Mouse (Mus musculus) liver, embryonic 13.5 days (tissue): ENCODE measurements around the gene Apod. TPM values are rescaled to one million over a fixed set of nuclear protein-coding genes. Genes with fewer than 3 reads are reported as not detected.

Experiments
- ATAC-seq: fragments of 200-750 bp; cut with Nextera tagmentation; 2 replicates; pipeline ENCODE4 v1.8.0; 2017; ENCODE audit warnings: low read depth, mild to moderate bottlenecking, moderate number of reproducible peaks, moderate library complexity
- DNase-seq: peaks from one replicate; pipeline ENCODE4 v3.0.0; 2022
- H3K27ac ChIP-seq: fragments of 300-500 bp; sonication (generic); 2 replicates; pipeline ENCODE4 v1.5.1; 2015; ENCODE audit warnings: moderate library complexity, mild to moderate bottlenecking, inconsistent platforms
- H3K27me3 ChIP-seq: fragments of 300-500 bp; sonication (generic); 2 replicates; pipeline ENCODE4 v1.6.1; 2015; ENCODE audit warnings: mild to moderate bottlenecking, inconsistent platforms
- H3K36me3 ChIP-seq: fragments of 300-500 bp; sonication (generic); 2 replicates; pipeline ENCODE4 v1.6.1; 2015; ENCODE audit warnings: mild to moderate bottlenecking, inconsistent platforms
- H3K4me1 ChIP-seq: fragments of 300-500 bp; sonication (generic); replicated peaks from 2 replicates; pipeline ENCODE4 v1.6.1; 2015; ENCODE audit warnings: inconsistent platforms
- H3K4me2 ChIP-seq: fragments of 300-500 bp; sonication (generic); 2 replicates; pipeline ENCODE4 v1.6.1; 2015; ENCODE audit warnings: inconsistent platforms, mild to moderate bottlenecking, moderate library complexity
- H3K4me3 ChIP-seq: fragments of 300-500 bp; sonication (generic); replicated peaks from 2 replicates; pipeline ENCODE4 v1.5.1; 2015; ENCODE audit warnings: mild to moderate bottlenecking, inconsistent platforms
- H3K9ac ChIP-seq: fragments of 300-500 bp; sonication (generic); 2 replicates; pipeline ENCODE4 v1.6.1; 2015; ENCODE audit warnings: mild to moderate bottlenecking, inconsistent platforms
- H3K9me3 ChIP-seq: fragments of 300-500 bp; sonication (generic); replicated peaks from 2 replicates; pipeline ENCODE4 v1.6.1; 2016; ENCODE audit warnings: inconsistent platforms
- WGBS: fragments of 180-500 bp; shearing (Covaris S2); methylation state at CpG from one replicate; pipeline ENCODE4 v1.1.7; 2015; ENCODE audit not compliant: insufficient replicate concordance; 5-methylcytosine and 5-hydroxymethylcytosine counted together
- polyA plus RNA-seq: library from polyadenylated mRNA; unstranded; fragments of >200 nt; fragmentation: Nextera tagmentation; extraction: Ambion mirVana; gene quantifications from 2 replicates; pipeline ENCODE4 v1.2.1, GENCODE M21; 2015

Gene Apod
- 0.14 TPM in 1 of 2 replicates, not detected in the other for polyA plus RNA-seq

GRCm38 (mm10) chr16:31314497-31315233 lies at the start of gene Apod:
Gene Apod, minus strand, starts transcription at chr16:31314808.
- Histone ChIP-seq H3K36me3 (no peaks in the 10 kb centered on the region), H3K9ac (no peak within 1 kb of the TSS), H3K27ac (no peak within 1 kb of the TSS), H3K27me3 (no peaks in the 10 kb centered on the region), H3K9me3 (no peaks in the 10 kb centered on the region), H3K4me2 (no peak within 1 kb of the TSS), H3K4me1 (no peaks in the 10 kb centered on the region), H3K4me3 (no peak within 1 kb of the TSS)
- DNase-seq (no peak), ATAC-seq (no peak)
- 62% methylated on average over 9 of the region's 9 CpGs for WGBS

- H3K36me3 ChIP-seq = no peaks in the 10 kb centered on the region
- H3K27me3 ChIP-seq = no peaks in the 10 kb centered on the region
- no peak overlapping the region for H3K9ac ChIP-seq
- WGBS = 42% methylated on average over 11 of the region's 11 CpGs
- no peaks in the 10 kb centered on the region for H3K9me3 ChIP-seq
- 0 out of 2 replicates have a peak overlapping the region, but pooled peaks have one; percentile 17 for H3K4me2 ChIP-seq
- no peak overlapping the region for H3K4me3 ChIP-seq
- H3K27ac ChIP-seq = no peak overlapping the region
- ATAC-seq (peak; percentile 60; the same call in 1 of the 2 replicates), DNase-seq (peak; percentile 31)
- H3K4me1 ChIP-seq = peaks cover 32% of the 10 kb centered on the region
Observed at GRCm38 (mm10) chr16:31363685-31364436, 49.3 kb upstream of the Apod start.

GRCm38 (mm10) chr16:31359542-31359941 lies 44.9 kb upstream of the Apod start:
- no peak overlapping the region for H3K27ac ChIP-seq
- H3K4me2 ChIP-seq = peak overlapping the region; percentile 54; the same call in 1 of the 2 replicates
- no peak for ATAC-seq

GRCm38 (mm10) chr16:31358991-31359390 lies 44.4 kb upstream of the Apod start:
- WGBS = 26% methylated on average over 9 of the region's 9 CpGs
- Histone ChIP-seq H3K9ac (peak overlapping the region; percentile 5; the same call in 1 of the 2 replicates), H3K4me2 (peak overlapping the region; percentile 54), H3K4me3 (peak overlapping the region; percentile 25), H3K27ac (no peak overlapping the region), H3K27me3 (no peaks in the 10 kb centered on the region), H3K36me3 (no peaks in the 10 kb centered on the region), H3K9me3 (no peaks in the 10 kb centered on the region), H3K4me1 (peaks cover 26% of the 10 kb centered on the region)
- DNase-seq (peak; percentile 35), ATAC-seq (peak; percentile 61; the same call in 1 of the 2 replicates)

More at GRCm38 (mm10) chr16:31359542-31359941, 44.9 kb upstream of the Apod start:
- H3K27me3 ChIP-seq = no peaks in the 10 kb centered on the region
- H3K4me3 ChIP-seq = no peak overlapping the region
- H3K36me3 ChIP-seq = no peaks in the 10 kb centered on the region
- WGBS = 43% methylated on average over 5 of the region's 5 CpGs
- H3K9ac ChIP-seq = no peak overlapping the region
- H3K4me1 ChIP-seq = peaks cover 29% of the 10 kb centered on the region
- no peak for DNase-seq
- no peaks in the 10 kb centered on the region for H3K9me3 ChIP-seq

- WGBS = 21% methylated on average over 15 of the region's 15 CpGs
- H3K36me3 ChIP-seq = no peaks in the 10 kb centered on the region
- H3K4me1 ChIP-seq = peaks cover 21% of the 10 kb centered on the region
- no peak overlapping the region for H3K27ac ChIP-seq
- peak overlapping the region; percentile 5; the same call in 1 of the 2 replicates for H3K9ac ChIP-seq
- peak overlapping the region; percentile 54 for H3K4me2 ChIP-seq
- H3K27me3 ChIP-seq = no peaks in the 10 kb centered on the region
- no peaks in the 10 kb centered on the region for H3K9me3 ChIP-seq
- DNase-seq = peak; percentile 40
- peak; percentile 45; the same call in 1 of the 2 replicates for ATAC-seq
- H3K4me3 ChIP-seq = peak overlapping the region; percentile 25
Observed at GRCm38 (mm10) chr16:31358576-31358975, 44.0 kb upstream of the Apod start.

GRCm38 (mm10) chr16:31355882-31356281 lies 41.3 kb upstream of the Apod start:
- H3K36me3 ChIP-seq = no peaks in the 10 kb centered on the region
- no peaks in the 10 kb centered on the region for H3K9me3 ChIP-seq
- 48% methylated on average over 6 of the region's 6 CpGs for WGBS
- no peak overlapping the region for H3K27ac ChIP-seq
- no peak overlapping the region for H3K9ac ChIP-seq
- H3K4me2 ChIP-seq = no peak overlapping the region
- no peaks in the 10 kb centered on the region for H3K27me3 ChIP-seq
- ATAC-seq = no peak
- no peak for DNase-seq
- H3K4me3 ChIP-seq = no peak overlapping the region
- H3K4me1 ChIP-seq = peaks cover 16% of the 10 kb centered on the region

GRCm38 (mm10) chr16:31354341-31355329 lies 40.0 kb upstream of the Apod start:
- Histone ChIP-seq H3K27me3 (no peaks in the 10 kb centered on the region), H3K9me3 (no peaks in the 10 kb centered on the region), H3K4me1 (peaks cover 15% of the 10 kb centered on the region), H3K4me2 (no peak overlapping the region), H3K9ac (no peak overlapping the region), H3K27ac (no peak overlapping the region), H3K4me3 (no peak overlapping the region), H3K36me3 (no peaks in the 10 kb centered on the region)
- DNase-seq = peak; percentile 24
- 18% methylated on average over 17 of the region's 17 CpGs for WGBS
- ATAC-seq = peak; percentile 23; the same call in 1 of the 2 replicates

GRCm38 (mm10) chr16:31352996-31353395 lies 38.4 kb upstream of the Apod start:
- H3K36me3 ChIP-seq = no peaks in the 10 kb centered on the region
- H3K27ac ChIP-seq = no peak overlapping the region
- H3K27me3 ChIP-seq = 0 out of 2 replicates have a peak, but pooled peaks cover 4% of the 10 kb centered on the region
- no peak for ATAC-seq
- no peak overlapping the region for H3K9ac ChIP-seq
- no peak overlapping the region for H3K4me3 ChIP-seq
- no peaks in the 10 kb centered on the region for H3K9me3 ChIP-seq
- H3K4me2 ChIP-seq = no peak overlapping the region
- 0 out of 2 replicates have a peak, but pooled peaks cover 3% of the 10 kb centered on the region for H3K4me1 ChIP-seq
- no peak for DNase-seq
- WGBS = 47% methylated on average over 4 of the region's 4 CpGs

- ATAC-seq = no peak
- WGBS = 18% methylated on average over 14 of the region's 14 CpGs
Observed at GRCm38 (mm10) chr16:31347581-31347980, 33.0 kb upstream of the Apod start.

GRCm38 (mm10) chr16:31342966-31343365 lies 28.4 kb upstream of the Apod start:
- ATAC-seq = no peak
- Histone ChIP-seq H3K4me2 (no peak overlapping the region), H3K36me3 (no peaks in the 10 kb centered on the region), H3K27me3 (no peaks in the 10 kb centered on the region; the same call in 1 of the 2 replicates), H3K4me3 (no peak overlapping the region), H3K9ac (no peak overlapping the region), H3K4me1 (no peaks in the 10 kb centered on the region), H3K27ac (no peak overlapping the region), H3K9me3 (no peaks in the 10 kb centered on the region)
- no peak for DNase-seq
- 55% methylated on average over 2 of the region's 2 CpGs for WGBS

More at GRCm38 (mm10) chr16:31347581-31347980, 33.0 kb upstream of the Apod start:
- Histone ChIP-seq H3K4me3 (no peak overlapping the region), H3K9ac (no peak overlapping the region), H3K4me1 (no peaks in the 10 kb centered on the region), H3K9me3 (no peaks in the 10 kb centered on the region), H3K27ac (no peak overlapping the region), H3K27me3 (peaks cover 4% of the 10 kb centered on the region; the same call in 1 of the 2 replicates), H3K36me3 (no peaks in the 10 kb centered on the region), H3K4me2 (no peak overlapping the region)
- no peak for DNase-seq
